In the genomic region with DNA sequence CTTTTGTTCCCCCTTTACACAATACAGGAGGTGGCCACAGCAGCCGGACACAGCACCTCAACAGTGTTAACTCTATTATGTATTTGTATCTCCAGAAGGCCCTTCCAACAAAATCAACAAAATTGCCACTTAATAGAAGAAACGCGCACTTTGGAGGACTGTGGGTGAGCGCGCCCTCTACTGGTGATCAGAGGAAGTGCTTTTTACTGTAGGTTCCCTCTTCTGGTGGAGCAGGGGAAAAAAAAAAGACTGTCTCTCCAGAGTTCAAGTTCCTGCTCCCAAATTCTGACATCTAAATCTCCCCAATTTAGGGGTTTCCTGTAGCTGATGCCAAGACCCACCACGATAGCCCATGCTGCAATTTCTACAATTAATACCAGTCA, we compare ENCODE assay signal across 9 mouse cellular contexts. TPM values are rescaled to one million over a fixed set of nuclear protein-coding genes. Genes with fewer than 3 reads are reported as not detected.
DNase-seq lines count a peak whose midpoint lies in the region; ATAC-seq and TF ChIP-seq lines count a peak whose summit lies in the region.
"Had no signal": no experiment of that assay in that cellular context is flagged by ENCODE, and none has a peak within 500 bp of the region (broad histone marks: within the 10 kb centered on the region; RNA-seq: fewer than 3 reads in every experiment).

No protein-coding gene starts in this region.

- no peak overlapping the region for H3K9ac ChIP-seq in kidney, embryonic 15.5 days
- no peak overlapping the region for H3K9ac ChIP-seq in forebrain, embryonic 16.5 days (replicated peaks; ENCODE audit: low read depth, low read length)
- H3K9ac ChIP-seq in hindbrain, postnatal 0 days (replicated peaks; ENCODE audit: low read length), result no peak overlapping the region
- H3K9ac ChIP-seq in limb, embryonic 13.5 days, result no peak overlapping the region
- no peak overlapping the region for H3K9ac ChIP-seq in neural tube, embryonic 14.5 days (replicated peaks; ENCODE audit: low read depth, low read length)
- H3K9ac ChIP-seq: embryonic facial prominence, embryonic 15.5 days had no signal

- WGBS in kidney, embryonic 15.5 days, result 2% methylated on average over 6 of the region's 6 CpGs
- WGBS in forebrain, embryonic 16.5 days, result 2% methylated on average over 6 of the region's 6 CpGs
- 4% methylated on average over 6 of the region's 6 CpGs for WGBS in hindbrain, postnatal 0 days
- 2% methylated on average over 6 of the region's 6 CpGs for WGBS in limb, embryonic 13.5 days
- WGBS in neural tube, embryonic 14.5 days, result 3% methylated on average over 6 of the region's 6 CpGs

- H3K36me3 ChIP-seq in kidney, embryonic 15.5 days, result no peaks in the 10 kb centered on the region
- no peaks in the 10 kb centered on the region for H3K36me3 ChIP-seq in forebrain, embryonic 16.5 days (ENCODE audit: control insufficient read depth, insufficient read depth)
- no peaks in the 10 kb centered on the region for H3K36me3 ChIP-seq in hindbrain, postnatal 0 days (ENCODE audit: insufficient read depth, low read length)
- no peaks in the 10 kb centered on the region for H3K36me3 ChIP-seq in limb, embryonic 13.5 days
- no peaks in the 10 kb centered on the region for H3K36me3 ChIP-seq in neural tube, embryonic 14.5 days (ENCODE audit: control insufficient read depth, insufficient read depth, low read length)
- H3K36me3 ChIP-seq: embryonic facial prominence, embryonic 15.5 days had no signal

- peaks cover 11% of the 10 kb centered on the region for H3K4me1 ChIP-seq in kidney, embryonic 15.5 days
- peaks cover 14% of the 10 kb centered on the region for H3K4me1 ChIP-seq in forebrain, embryonic 16.5 days (replicated peaks; ENCODE audit: control insufficient read depth, insufficient read depth, low read length)
- no peaks in the 10 kb centered on the region for H3K4me1 ChIP-seq in hindbrain, postnatal 0 days (ENCODE audit: insufficient read depth, low read length)
- H3K4me1 ChIP-seq in limb, embryonic 13.5 days, result peaks cover 32% of the 10 kb centered on the region
- no peaks in the 10 kb centered on the region; the same call in 1 of the 2 replicates for H3K4me1 ChIP-seq in neural tube, embryonic 14.5 days (ENCODE audit: control insufficient read depth, insufficient read depth, low read length)

- no peaks in the 10 kb centered on the region for H3K9me3 ChIP-seq in kidney, embryonic 15.5 days (replicated peaks)
- H3K9me3 ChIP-seq in forebrain, embryonic 16.5 days (ENCODE audit: control insufficient read depth, low read length), result no peaks in the 10 kb centered on the region
- H3K9me3 ChIP-seq in hindbrain, postnatal 0 days (ENCODE audit: low read length), result no peaks in the 10 kb centered on the region
- no peaks in the 10 kb centered on the region for H3K9me3 ChIP-seq in limb, embryonic 13.5 days
- no peaks in the 10 kb centered on the region for H3K9me3 ChIP-seq in neural tube, embryonic 14.5 days (ENCODE audit: control insufficient read depth, low read length)
- H3K9me3 ChIP-seq: embryonic facial prominence, embryonic 15.5 days had no signal

- no peak overlapping the region for H3K4me2 ChIP-seq in kidney, embryonic 15.5 days
- H3K4me2 ChIP-seq in forebrain, embryonic 16.5 days (ENCODE audit: low read length), result no peak overlapping the region
- H3K4me2 ChIP-seq in hindbrain, postnatal 0 days (ENCODE audit: low read depth, low read length), result no peak overlapping the region
- peak overlapping the region; percentile 49 for H3K4me2 ChIP-seq in limb, embryonic 13.5 days (replicated peaks)
- no peak overlapping the region for H3K4me2 ChIP-seq in neural tube, embryonic 14.5 days (ENCODE audit: low read depth, low read length)

- H3K27me3 ChIP-seq in kidney, embryonic 15.5 days, result no peaks in the 10 kb centered on the region
- no peaks in the 10 kb centered on the region for H3K27me3 ChIP-seq in forebrain, embryonic 16.5 days (replicated peaks; ENCODE audit: control insufficient read depth, insufficient read depth, low read length)
- no peaks in the 10 kb centered on the region for H3K27me3 ChIP-seq in hindbrain, postnatal 0 days (ENCODE audit: insufficient read depth, low read length)
- H3K27me3 ChIP-seq in limb, embryonic 13.5 days, result no peaks in the 10 kb centered on the region
- H3K27me3 ChIP-seq in neural tube, embryonic 14.5 days (ENCODE audit: control insufficient read depth, insufficient read depth, low read length), result no peaks in the 10 kb centered on the region
- H3K27me3 ChIP-seq: embryonic facial prominence, embryonic 15.5 days had no signal

- H3K27ac ChIP-seq in kidney, embryonic 15.5 days, result no peak overlapping the region
- H3K27ac ChIP-seq in forebrain, embryonic 16.5 days (ENCODE audit: low read length), result no peak overlapping the region
- no peak overlapping the region for H3K27ac ChIP-seq in hindbrain, postnatal 0 days
- no peak overlapping the region for H3K27ac ChIP-seq in limb, embryonic 13.5 days
- no peak overlapping the region for H3K27ac ChIP-seq in neural tube, embryonic 14.5 days (ENCODE audit: low read depth, low read length)
- H3K27ac ChIP-seq: embryonic facial prominence, embryonic 15.5 days had no signal

- TF ChIP-seq CTCF in hindbrain, postnatal 0 days (IDR thresholded peaks at IDR 0.05; ENCODE audit: low read depth), result peak; percentile 97

- H3K4me3 ChIP-seq in kidney, embryonic 15.5 days (replicated peaks), result no peak overlapping the region
- H3K4me3 ChIP-seq in forebrain, embryonic 16.5 days (replicated peaks; ENCODE audit: low read length), result no peak overlapping the region
- H3K4me3 ChIP-seq in hindbrain, postnatal 0 days (ENCODE audit: low read length), result no peak overlapping the region
- H3K4me3 ChIP-seq in limb, embryonic 13.5 days, result no peak overlapping the region
- H3K4me3 ChIP-seq in neural tube, embryonic 14.5 days (ENCODE audit: low read depth, low read length), result no peak overlapping the region
- H3K4me3 ChIP-seq: embryonic facial prominence, embryonic 15.5 days had no signal

- peak; percentile 38 for DNase-seq in kidney, adult 11 months
- DNase-seq in hindbrain, postnatal 0 days (ENCODE audit: low spot score), result peak; percentile 80
- peak; percentile 34 to 44 for DNase-seq in thymus, adult 18-20 months

- no peak for ATAC-seq in kidney, embryonic 15.5 days (replicated peaks; ENCODE audit: low FRiP score)
- ATAC-seq in cerebellum, adult (ENCODE audit: insufficient number of reproducible peaks, low FRiP score, low TSS enrichment), result peak; percentile 36; the same call in 1 of the 2 replicates
- 0 out of 2 replicates have a peak, but pooled peaks have one; percentile 8 for ATAC-seq in forebrain, embryonic 16.5 days
- no peak for ATAC-seq in hindbrain, postnatal 0 days
- ATAC-seq in limb, embryonic 13.5 days (ENCODE audit: low FRiP score, low read depth), result no peak
- ATAC-seq in neural tube, embryonic 14.5 days (ENCODE audit: low read depth), result 0 out of 2 replicates have a peak, but pooled peaks have one; percentile 9

RNA-seq across cellular contexts. Expression of a gene that starts 10.2 kb away (rescaled TPM):
- 29.1 and 29.3 TPM in 2 replicates for polyA plus RNA-seq in kidney, embryonic 15.5 days (2015; fragmentation: Nextera tagmentation; extraction: Ambion mirVana)
- polyA plus RNA-seq in forebrain, embryonic 16.5 days (2015; fragmentation: Nextera tagmentation; extraction: Ambion mirVana), result 19.7 and 23.4 TPM in 2 replicates
- total RNA-seq in hindbrain, postnatal 0 days (2014; rRNA removed), result 165 and 170 TPM in 2 replicates
- polyA plus RNA-seq in hindbrain, postnatal 0 days (2015; fragmentation: Nextera tagmentation; extraction: Ambion mirVana), result 33.0 and 36.8 TPM in 2 replicates
- 21.1 and 21.3 TPM in 2 replicates for polyA plus RNA-seq in limb, embryonic 13.5 days (2015; fragmentation: Nextera tagmentation; extraction: Ambion mirVana)
- polyA plus RNA-seq in neural tube, embryonic 14.5 days (2014; fragmentation: Nextera tagmentation; extraction: Ambion mirVana), result 20.0 and 25.6 TPM in 2 replicates

Comparison
In these comparisons a context has a peak if more than half of its experiments do, and no peak if none do; other contexts are left out.
1. ATAC-seq: peak in cerebellum, adult (single experiment), forebrain, embryonic 16.5 days (single experiment) and neural tube, embryonic 14.5 days (single experiment); none in kidney, embryonic 15.5 days (single experiment), hindbrain, postnatal 0 days (single experiment) and limb, embryonic 13.5 days (single experiment).
2. Peak in every context shown above with its lines, with median percentiles within 50 percentile points of each other: DNase-seq.